Mouse (Mus musculus) stomach, postnatal 0 days (tissue): ENCODE data around the gene Kcnj10.

Experiments
- CTCF ChIP-seq: IDR thresholded peaks from 2 replicates; pipeline ENCODE4 v1.5.1; 2016; ENCODE audit warnings: antibody characterized with exemption, low read depth, mild to moderate bottlenecking, moderate library complexity
- EP300 ChIP-seq: optimal IDR thresholded peaks from 2 replicates; pipeline ENCODE3; 2016; ENCODE audit warnings: antibody characterized with exemption

DNA sequence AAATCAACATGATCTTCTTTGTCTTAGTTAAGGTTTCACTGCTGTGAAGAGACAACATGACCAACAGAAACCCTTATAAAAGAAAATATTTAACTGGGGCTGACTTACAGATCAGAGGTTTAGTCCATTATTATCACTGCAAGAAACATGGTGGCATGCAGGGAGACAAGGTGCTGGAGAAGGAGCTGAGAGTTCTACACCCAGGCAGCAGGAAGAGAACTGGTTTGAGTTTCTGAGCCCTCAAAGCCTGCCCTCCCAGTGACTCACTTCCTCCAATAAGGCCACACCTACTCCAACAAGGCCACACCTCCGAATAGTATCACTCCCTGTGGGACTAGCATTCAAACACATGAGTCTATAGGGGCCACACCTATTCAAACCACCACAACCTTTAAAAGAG is 49.8 kb downstream of the Kcnj10 start:
- TF ChIP-seq EP300 = no peak
- TF ChIP-seq CTCF = no peak
